In genomic region chr4:148139767-148140097, GRCm38 (mm10) we compare ENCODE assay signal across 8 mouse cellular contexts. TPM values are rescaled to one million over a fixed set of nuclear protein-coding genes. Genes with fewer than 3 reads are reported as not detected.
A peak's percentile ranks its signal among the peaks of the same experiment; 100 is the strongest.
DNase-seq lines count a peak whose midpoint lies in the region; ATAC-seq and TF ChIP-seq lines count a peak whose summit lies in the region.

No protein-coding gene starts in this region.

- DNase-seq in heart, postnatal 36 days, result no peak
- no peak for DNase-seq in MEL (ENCODE audit: low read depth, low spot score)
- DNase-seq in hindbrain, embryonic 11.5 days (ENCODE audit: low spot score), result no peak
- DNase-seq in right cerebral cortex, adult 18-20 months, result no peak
- no peak for DNase-seq in gastrocnemius, adult 8-10 months (ENCODE audit: low spot score in 2 of 2)
- no peak for DNase-seq in spleen, postnatal 14 days (ENCODE audit: low spot score in 2 of 2)

- intact Hi-C loops in heart, postnatal 36 days (cut with DNase I), result loop anchor here (1.0 to 10.0 kb wide), 5 partner anchors 12 to 1025 kb away; partner anchors contain the start of gene Pgd

- no peak for TF ChIP-seq CTCF in MEL (IDR thresholded peaks at IDR 0.05 in 2 of 3, conservative IDR thresholded peaks at IDR 0.05 in 1 of 3; ENCODE audit: control insufficient read depth in 1 of 3, insufficient read depth in 1 of 3, low read depth in 2 of 3, low read length in 3 of 3, poor library complexity in 1 of 3, severe bottlenecking in 1 of 3)

- 0 out of 4 replicates have a peak, but pooled peaks of 1 of the 2 experiments have one; percentile 3 for TF ChIP-seq EP300 in MEL (IDR thresholded peaks at IDR 0.05; ENCODE audit: low read depth in 1 of 2, low read length in 2 of 2)

- H3K9me3 ChIP-seq in heart, embryonic 12.5 days (replicated peaks), result no peaks in the 10 kb centered on the region
- no peaks in the 10 kb centered on the region for H3K9me3 ChIP-seq in MEL (replicated peaks; ENCODE audit: insufficient read depth, low read length)
- H3K9me3 ChIP-seq in hindbrain, embryonic 11.5 days (ENCODE audit: control insufficient read depth, low read length), result no peaks in the 10 kb centered on the region

- H3K9ac ChIP-seq in heart, embryonic 12.5 days, result peak overlapping the region; percentile 49
- H3K9ac ChIP-seq in MEL (ENCODE audit: control insufficient read depth, low read depth, low read length, poor library complexity, severe bottlenecking), result peak overlapping the region; percentile 65
- peak overlapping the region; percentile 73; the same call in 1 of the 2 replicates for H3K9ac ChIP-seq in hindbrain, embryonic 11.5 days (ENCODE audit: low read depth, low read length)

- peak overlapping the region; percentile 59 for H3K4me3 ChIP-seq in heart, embryonic 12.5 days
- H3K4me3 ChIP-seq in MEL (ENCODE audit: control insufficient read depth in 1 of 2, insufficient read depth in 1 of 2, low read depth in 2 of 2, low read length in 2 of 2), result peak overlapping the region; percentile 86 to 89
- H3K4me3 ChIP-seq in hindbrain, embryonic 11.5 days (ENCODE audit: low read depth, low read length), result peak overlapping the region; percentile 56

- 0 out of 2 replicates have a peak, but pooled peaks cover 7% of the 10 kb centered on the region for H3K4me1 ChIP-seq in heart, embryonic 12.5 days (replicated peaks)
- H3K4me1 ChIP-seq in MEL (ENCODE audit: control insufficient read depth in 1 of 2, insufficient read depth in 2 of 2, low read length in 2 of 2), result peaks cover 3 to 11% of the 10 kb centered on the region in 2 experiments; a peak in 3 of 4 replicates
- H3K4me1 ChIP-seq in hindbrain, embryonic 11.5 days (replicated peaks; ENCODE audit: control insufficient read depth, insufficient read depth, low read length), result peaks cover 7% of the 10 kb centered on the region; the same call in 1 of the 2 replicates

- under 1% methylated on average over 12 of the region's 12 CpGs for WGBS in heart, embryonic 12.5 days
- WGBS in hindbrain, embryonic 11.5 days, result under 1% methylated on average over 10 of the region's 12 CpGs

- no peak for ATAC-seq in heart, embryonic 12.5 days (ENCODE audit: insufficient number of reproducible peaks, low FRiP score)
- peak; percentile 44; the same call in 1 of the 2 replicates for ATAC-seq in hindbrain, embryonic 11.5 days (ENCODE audit: low FRiP score)
- ATAC-seq in megakaryocyte-erythroid progenitor cell, adult 5-6 weeks (replicated peaks; ENCODE audit: low FRiP score, low TSS enrichment, poor library complexity, severe bottlenecking), result peak; percentile 48

- peaks cover 29% of the 10 kb centered on the region for H3K27me3 ChIP-seq in heart, embryonic 12.5 days (replicated peaks)
- no peaks in the 10 kb centered on the region; a peak in 1 of 4 replicates for H3K27me3 ChIP-seq in MEL (ENCODE audit: control insufficient read depth in 1 of 2, insufficient read depth in 2 of 2, low read length in 2 of 2)
- H3K27me3 ChIP-seq in hindbrain, embryonic 11.5 days (ENCODE audit: control insufficient read depth, insufficient read depth, low read length), result peaks cover 7% of the 10 kb centered on the region; the same call in 1 of the 2 replicates

- TF ChIP-seq POLR2A in MEL (IDR thresholded peaks at IDR 0.05; ENCODE audit: control insufficient read depth in 1 of 2, insufficient read depth in 1 of 2, low read depth in 1 of 2, low read length in 2 of 2, poor library complexity in 1 of 2), result no peak

- H3K27ac ChIP-seq in heart, embryonic 12.5 days (ENCODE audit: poor library complexity, severe bottlenecking), result no peak overlapping the region
- H3K27ac ChIP-seq in MEL (ENCODE audit: control insufficient read depth, low read depth, low read length), result peak overlapping the region; percentile 33; the same call in 1 of the 2 replicates
- H3K27ac ChIP-seq in hindbrain, embryonic 11.5 days (ENCODE audit: low read depth, low read length), result peak overlapping the region; percentile 87

- peaks cover 7% of the 10 kb centered on the region; the same call in 1 of the 2 replicates for H3K36me3 ChIP-seq in heart, embryonic 12.5 days
- peaks cover 0 to 7% of the 10 kb centered on the region in 2 experiments; a peak in 2 of 4 replicates for H3K36me3 ChIP-seq in MEL (ENCODE audit: control insufficient read depth in 1 of 2, insufficient read depth in 2 of 2, low read length in 2 of 2)
- H3K36me3 ChIP-seq in hindbrain, embryonic 11.5 days (ENCODE audit: control insufficient read depth, insufficient read depth, low read length), result no peaks in the 10 kb centered on the region

- H3K4me2 ChIP-seq in heart, embryonic 12.5 days, result peak overlapping the region; percentile 90
- H3K4me2 ChIP-seq in hindbrain, embryonic 11.5 days (replicated peaks; ENCODE audit: low read depth, low read length), result peak overlapping the region; percentile 69

- no peaks in the 10 kb centered on the region; the same call in 1 of the 2 replicates for H3K79me2 ChIP-seq in MEL (ENCODE audit: control insufficient read depth, insufficient read depth, low read length, poor library complexity)

- TF ChIP-seq RAD21 in MEL (IDR thresholded peaks at IDR 0.05; ENCODE audit: low read depth, low read length), result no peak

TF ChIP-seq in MEL, 35 proteins besides CTCF, POLR2A, EP300 and RAD21:
- no peak for TF ChIP-seq POLR2AphosphoS5 (IDR thresholded peaks at IDR 0.05; ENCODE audit: borderline replicate concordance, low read depth, low read length)
- TF ChIP-seq SIN3A (IDR thresholded peaks at IDR 0.05; ENCODE audit: low read length), result peak; percentile 30; the same call in 1 of the 2 replicates
- no peak for TF ChIP-seq POLR2AphosphoS2 (IDR thresholded peaks at IDR 0.05; ENCODE audit: low read length)
- TF ChIP-seq MXI1 (IDR thresholded peaks at IDR 0.05; ENCODE audit: low read depth, low read length), result peak; percentile 40; the same call in 1 of the 2 replicates
- peak; percentile 57 for TF ChIP-seq ZNF384 (IDR thresholded peaks at IDR 0.05; ENCODE audit: low read depth, low read length)

RNA-seq across cellular contexts. Expression of gene Draxin, which starts 9.2 kb away (rescaled TPM):
- polyA plus RNA-seq in heart, embryonic 12.5 days (2016; fragmentation: Nextera tagmentation; extraction: Ambion mirVana), result 0.05 and 0.08 TPM in 2 replicates
- total RNA-seq in heart, postnatal 36 days (2021), result under 1 TPM; 0.05 to 0.11 TPM
- total RNA-seq in MEL (2012; rRNA removed), result 0.03 and 0.08 TPM in 2 replicates
- polyA plus RNA-seq in MEL (2012; ENCODE audit: insufficient read depth in 1 of 2, insufficient read length in 2 of 2, low read depth in 1 of 2, low replicate concordance in 2 of 2, missing spikeins in 1 of 2), result under 1 TPM in 1 of 2 experiments, not detected in 1; 0.17 TPM
- 12.8 and 13.8 TPM in 2 replicates for polyA plus RNA-seq in hindbrain, embryonic 11.5 days (2014; fragmentation: Nextera tagmentation; extraction: Ambion mirVana)
- not detected in 2 replicates for total RNA-seq in megakaryocyte-erythroid progenitor cell, adult 5-6 weeks (2014; fragmentation: Nextera tagmentation)
- total RNA-seq in megakaryocyte-erythroid progenitor cell, adult 5-6 weeks (2017), result not detected in 2 replicates
- not detected for total RNA-seq in gastrocnemius, adult 8-10 months (2022)

RNA-seq across cellular contexts. Expression of gene Mad2l2, which starts 9.5 kb away (rescaled TPM):
- polyA plus RNA-seq in heart, embryonic 12.5 days (2016; fragmentation: Nextera tagmentation; extraction: Ambion mirVana), result 36.6 and 39.3 TPM in 2 replicates
- 10 to 100 TPM; 10.6 to 11.9 TPM for total RNA-seq in heart, postnatal 36 days (2021)
- 28.4 and 28.6 TPM in 2 replicates for total RNA-seq in MEL (2012; rRNA removed)
- 10 to 100 TPM in 1 of 2 experiments, not detected in 1; 44.8 TPM for polyA plus RNA-seq in MEL (2012; ENCODE audit: insufficient read depth in 1 of 2, insufficient read length in 2 of 2, low read depth in 1 of 2, low replicate concordance in 2 of 2, missing spikeins in 1 of 2)
- polyA plus RNA-seq in hindbrain, embryonic 11.5 days (2014; fragmentation: Nextera tagmentation; extraction: Ambion mirVana), result 82.5 and 88.2 TPM in 2 replicates
- total RNA-seq in megakaryocyte-erythroid progenitor cell, adult 5-6 weeks (2014; fragmentation: Nextera tagmentation), result 25.1 and 28.9 TPM in 2 replicates
- total RNA-seq in megakaryocyte-erythroid progenitor cell, adult 5-6 weeks (2017), result 5.8 and 10.9 TPM in 2 replicates
- 10 to 100 TPM; 11.6 to 19.1 (median 15.1) TPM for total RNA-seq in gastrocnemius, adult 8-10 months (2022)

RNA-seq across cellular contexts. Expression of gene Fbxo6, which starts 12.2 kb away (rescaled TPM):
- polyA plus RNA-seq in heart, embryonic 12.5 days (2016; fragmentation: Nextera tagmentation; extraction: Ambion mirVana), result 20.2 and 22.9 TPM in 2 replicates
- total RNA-seq in heart, postnatal 36 days (2021), result 10 to 100 TPM; 38.9 to 40.3 TPM
- 35.1 and 37.3 TPM in 2 replicates for total RNA-seq in MEL (2012; rRNA removed)
- 10 to 100 TPM in 1 of 2 experiments, not detected in 1; 62.6 TPM for polyA plus RNA-seq in MEL (2012; ENCODE audit: insufficient read depth in 1 of 2, insufficient read length in 2 of 2, low read depth in 1 of 2, low replicate concordance in 2 of 2, missing spikeins in 1 of 2)
- 14.6 and 15.5 TPM in 2 replicates for polyA plus RNA-seq in hindbrain, embryonic 11.5 days (2014; fragmentation: Nextera tagmentation; extraction: Ambion mirVana)
- total RNA-seq in megakaryocyte-erythroid progenitor cell, adult 5-6 weeks (2014; fragmentation: Nextera tagmentation), result 19.7 and 25.6 TPM in 2 replicates
- 10.5 and 12.7 TPM in 2 replicates for total RNA-seq in megakaryocyte-erythroid progenitor cell, adult 5-6 weeks (2017)
- 10 to 100 TPM; 44.3 to 53.2 (median 47.5) TPM for total RNA-seq in gastrocnemius, adult 8-10 months (2022)

RNA-seq across cellular contexts. Expression of gene Fbxo44, which starts 20.6 kb away (rescaled TPM):
- polyA plus RNA-seq in heart, embryonic 12.5 days (2016; fragmentation: Nextera tagmentation; extraction: Ambion mirVana), result 24.9 and 25.1 TPM in 2 replicates
- total RNA-seq in heart, postnatal 36 days (2021), result 10 to 100 TPM; 18.2 to 18.8 TPM
- total RNA-seq in MEL (2012; rRNA removed), result 2.3 and 3.2 TPM in 2 replicates
- 1 to 10 TPM in 1 of 2 experiments, not detected in 1; 6.2 TPM for polyA plus RNA-seq in MEL (2012; ENCODE audit: insufficient read depth in 1 of 2, insufficient read length in 2 of 2, low read depth in 1 of 2, low replicate concordance in 2 of 2, missing spikeins in 1 of 2)
- 82.2 and 82.5 TPM in 2 replicates for polyA plus RNA-seq in hindbrain, embryonic 11.5 days (2014; fragmentation: Nextera tagmentation; extraction: Ambion mirVana)
- 6.0 and 6.6 TPM in 2 replicates for total RNA-seq in megakaryocyte-erythroid progenitor cell, adult 5-6 weeks (2014; fragmentation: Nextera tagmentation)
- total RNA-seq in megakaryocyte-erythroid progenitor cell, adult 5-6 weeks (2017), result 4.1 and 5.5 TPM in 2 replicates
- total RNA-seq in gastrocnemius, adult 8-10 months (2022), result 10 to 100 TPM in 1 of 4 experiments, 1 to 10 TPM in 3; 7.3 to 11.0 (median 8.3) TPM

RNA-seq across cellular contexts. Expression of gene Fbxo2, which starts 20.7 kb away (rescaled TPM):
- 0.70 and 0.92 TPM in 2 replicates for polyA plus RNA-seq in heart, embryonic 12.5 days (2016; fragmentation: Nextera tagmentation; extraction: Ambion mirVana)
- total RNA-seq in heart, postnatal 36 days (2021), result under 1 TPM in 1 of 2 experiments, not detected in 1; 0.19 TPM
- total RNA-seq in MEL (2012; rRNA removed), result 0.35 and 0.46 TPM in 2 replicates
- polyA plus RNA-seq in MEL (2012; ENCODE audit: insufficient read depth in 1 of 2, insufficient read length in 2 of 2, low read depth in 1 of 2, low replicate concordance in 2 of 2, missing spikeins in 1 of 2), result 1 to 10 TPM in 1 of 2 experiments, not detected in 1; 2.7 TPM
- polyA plus RNA-seq in hindbrain, embryonic 11.5 days (2014; fragmentation: Nextera tagmentation; extraction: Ambion mirVana), result 3.0 and 3.2 TPM in 2 replicates
- not detected in 2 replicates for total RNA-seq in megakaryocyte-erythroid progenitor cell, adult 5-6 weeks (2014; fragmentation: Nextera tagmentation)
- not detected in 2 replicates for total RNA-seq in megakaryocyte-erythroid progenitor cell, adult 5-6 weeks (2017)
- under 1 TPM in 3 of 4 experiments, not detected in 1; 0.36 to 0.67 (median 0.48) TPM for total RNA-seq in gastrocnemius, adult 8-10 months (2022)
